Mouse (Mus musculus) heart, adult 2 months (tissue): Measurements from ENCODE around the gene Kcnip2. TPM values are rescaled to one million over a fixed set of nuclear protein-coding genes. Genes with fewer than 3 reads are reported as not detected.

ENCODE experiments used
- DNase-seq, 2 experiments: peaks; one replicate each; pipeline ENCODE4 v3.0.0; 2021
- H3K27ac ChIP-seq: fragments of 200-600 bp; 2 replicates; pipeline ENCODE4 v1.8.1; 2022
- H3K27me3 ChIP-seq: fragments of 200-500 bp; 2 replicates; pipeline ENCODE4 v1.6.1; 2012; ENCODE audit warnings: mild to moderate bottlenecking, low read length, inconsistent platforms, mixed read lengths; ENCODE audit not compliant: control insufficient read depth, insufficient read depth
- H3K36me3 ChIP-seq: fragments of 200-500 bp; 2 replicates; pipeline ENCODE4 v1.6.1; 2012; ENCODE audit warnings: low read length, inconsistent platforms; ENCODE audit not compliant: control insufficient read depth, insufficient read depth
- H3K4me1 ChIP-seq: fragments of 200-500 bp; 2 replicates; pipeline ENCODE4 v1.6.1; 2011; ENCODE audit warnings: low read length; ENCODE audit not compliant: control insufficient read depth, insufficient read depth
- H3K4me3 ChIP-seq: fragments of 200-600 bp; 2 replicates; pipeline ENCODE4 v1.8.1; 2022
- H3K79me2 ChIP-seq: fragments of 200-500 bp; replicated peaks from 2 replicates; pipeline ENCODE4 v1.6.1; 2012; ENCODE audit warnings: mild to moderate bottlenecking, inconsistent platforms, low read length, moderate library complexity, mixed read lengths; ENCODE audit not compliant: control insufficient read depth, insufficient read depth
- H3K9ac ChIP-seq: fragments of 200-500 bp; 2 replicates; pipeline ENCODE4 v1.6.1; 2012; ENCODE audit warnings: low read depth, mild to moderate bottlenecking, control low read depth, inconsistent platforms, low read length, mixed read lengths
- CTCF ChIP-seq: fragments of 200-600 bp; IDR thresholded peaks from 2 replicates; pipeline ENCODE4 v1.8.1; 2022; ENCODE audit warnings: antibody characterized with exemption, mild to moderate bottlenecking, moderate library complexity
- EP300 ChIP-seq: fragments of 200-500 bp; IDR thresholded peaks from 2 replicates; pipeline ENCODE4 v1.6.1; 2011; ENCODE audit warnings: low read depth, low read length, control low read depth; ENCODE audit not compliant: insufficient read depth
- POLR2A ChIP-seq: fragments of 200-500 bp; IDR thresholded peaks from 2 replicates; pipeline ENCODE4 v1.6.1; 2011; ENCODE audit warnings: mild to moderate bottlenecking, low read depth, low read length, control low read depth; ENCODE audit not compliant: insufficient read depth
- WGBS: fragments of 180-500 bp; shearing (Covaris S2); methylation state at CpG from one replicate; pipeline ENCODE4 v1.1.7; 2018; 5-methylcytosine and 5-hydroxymethylcytosine counted together
- intact Hi-C: fragments of 180-260 bp; cut with DNase I; formaldehyde crosslinking; loops from one replicate; pipeline ENCODE4 v1.15.1; 2025
- polyA plus RNA-seq: library from polyadenylated mRNA; depleted of rRNA; stranded (reverse); fragments of >200 nt; gene quantifications from 2 replicates; pipeline ENCODE4 v1.2.3, GENCODE M21; 2012
- total RNA-seq, 2 experiments: library from RNA; stranded (reverse); gene quantifications; 2 replicates each; pipeline ENCODE4 v1.2.3; 2021

Gene Kcnip2
- total and polyA plus RNA-seq, 3 experiments = 174 to 216 (median 203) TPM

GRCm38 (mm10) chr19:45827736-45828135 is 11.9 kb upstream of the Kcnip2 start:
- Histone ChIP-seq H3K79me2 (no peaks in the 10 kb centered on the region), H3K27ac (peak overlapping the region; percentile 92), H3K27me3 (no peaks in the 10 kb centered on the region), H3K36me3 (peaks cover 7% of the 10 kb centered on the region), H3K4me1 (peaks cover 3% of the 10 kb centered on the region; the same call in 1 of the 2 replicates), H3K4me3 (no peak overlapping the region), H3K9ac (no peak overlapping the region)
- TF ChIP-seq CTCF (peak; percentile 45), EP300 (no peak), POLR2A (no peak)
- DNase-seq = no peak
- 96% methylated on average over 3 of the region's 3 CpGs for WGBS
- intact Hi-C loops = no loop called here

- Histone ChIP-seq H3K36me3 (peaks cover 7% of the 10 kb centered on the region), H3K9ac (no peak overlapping the region), H3K27me3 (no peaks in the 10 kb centered on the region), H3K79me2 (no peaks in the 10 kb centered on the region), H3K4me1 (peaks cover 3% of the 10 kb centered on the region; the same call in 1 of the 2 replicates), H3K4me3 (no peak overlapping the region), H3K27ac (peak overlapping the region; percentile 92)
- TF ChIP-seq POLR2A = no peak
- no peak for TF ChIP-seq CTCF
- TF ChIP-seq EP300 = no peak
- intact Hi-C loops = no loop called here
- 65% methylated on average over 5 of the region's 5 CpGs for WGBS
- DNase-seq = no peak
Observed at GRCm38 (mm10) chr19:45827125-45827524, 11.3 kb upstream of the Kcnip2 start.

- Histone ChIP-seq H3K4me3 (no peak overlapping the region), H3K79me2 (no peaks in the 10 kb centered on the region), H3K36me3 (peaks cover 7% of the 10 kb centered on the region), H3K27me3 (no peaks in the 10 kb centered on the region), H3K4me1 (peaks cover 3% of the 10 kb centered on the region; the same call in 1 of the 2 replicates), H3K27ac (peak overlapping the region; percentile 92), H3K9ac (no peak overlapping the region)
- intact Hi-C loops = no loop called here
- 52% methylated on average over 3 of the region's 3 CpGs for WGBS
- no peak for TF ChIP-seq CTCF
- peak; percentile 42; the same call in 1 of the 2 replicates for TF ChIP-seq POLR2A
- DNase-seq = no peak
Observed at GRCm38 (mm10) chr19:45826146-45826545, 10.3 kb upstream of the Kcnip2 start.

GRCm38 (mm10) chr19:45821832-45822231 is 6.0 kb upstream of the Kcnip2 start:
- no peak for TF ChIP-seq EP300
- no peak for TF ChIP-seq CTCF
- TF ChIP-seq POLR2A = no peak
- Histone ChIP-seq H3K4me3 (no peak overlapping the region), H3K4me1 (peaks cover 5% of the 10 kb centered on the region; the same call in 1 of the 2 replicates), H3K79me2 (no peaks in the 10 kb centered on the region), H3K27me3 (no peaks in the 10 kb centered on the region), H3K36me3 (peaks cover 7% of the 10 kb centered on the region), H3K27ac (no peak overlapping the region; the same call in 1 of the 2 replicates), H3K9ac (no peak overlapping the region)
- no peak for DNase-seq
- WGBS = 69% methylated on average over 5 of the region's 5 CpGs
- intact Hi-C loops = no loop called here

GRCm38 (mm10) chr19:45817816-45818490 is 2.1 kb upstream of the Kcnip2 start:
- intact Hi-C loops = no loop called here
- 82% methylated on average over 11 of the region's 11 CpGs for WGBS
- TF ChIP-seq POLR2A (no peak), EP300 (no peak), CTCF (no peak)

GRCm38 (mm10) chr19:45816727-45817126 is 866 bp upstream of the Kcnip2 start:
- DNase-seq = no peak
- Histone ChIP-seq H3K4me1 (peaks cover 3% of the 10 kb centered on the region; the same call in 1 of the 2 replicates), H3K27me3 (no peaks in the 10 kb centered on the region), H3K4me3 (no peak overlapping the region), H3K9ac (no peak overlapping the region), H3K27ac (peak overlapping the region; percentile 79; the same call in 1 of the 2 replicates), H3K79me2 (no peaks in the 10 kb centered on the region), H3K36me3 (no peaks in the 10 kb centered on the region)
- TF ChIP-seq CTCF (no peak), EP300 (no peak), POLR2A (no peak)
- intact Hi-C loops = no loop called here
- 56% methylated on average over 8 of the region's 8 CpGs for WGBS

More at GRCm38 (mm10) chr19:45817816-45818490, 2.1 kb upstream of the Kcnip2 start:
- no peak for DNase-seq
- H3K36me3 ChIP-seq = no peaks in the 10 kb centered on the region
- H3K27me3 ChIP-seq = no peaks in the 10 kb centered on the region
- no peaks in the 10 kb centered on the region for H3K79me2 ChIP-seq
- no peak overlapping the region for H3K9ac ChIP-seq
- H3K4me1 ChIP-seq = peaks cover 3% of the 10 kb centered on the region; the same call in 1 of the 2 replicates
- H3K4me3 ChIP-seq = no peak overlapping the region
- no peak overlapping the region for H3K27ac ChIP-seq
